Mouse (Mus musculus) kidney, adult 2 months (tissue): ENCODE data around the gene Lrrfip2. TPM values are rescaled to one million over a fixed set of nuclear protein-coding genes. Genes with fewer than 3 reads are reported as not detected.
A peak's percentile ranks its signal among the peaks of the same experiment; 100 is the strongest.

ENCODE experiments used
- DNase-seq: peaks from one replicate; pipeline ENCODE4 v3.0.0; 2021
- H3K27ac ChIP-seq: fragments of 200-500 bp; 2 replicates; pipeline ENCODE4 v1.5.1; 2012; ENCODE audit warnings: low read depth, low read length, control low read depth, inconsistent platforms; ENCODE audit not compliant: insufficient read depth
- H3K27me3 ChIP-seq: fragments of 200-500 bp; replicated peaks from 2 replicates; pipeline ENCODE4 v1.6.1; 2012; ENCODE audit warnings: mild to moderate bottlenecking, moderate library complexity, low read length, inconsistent platforms; ENCODE audit not compliant: control insufficient read depth, insufficient read depth
- H3K36me3 ChIP-seq: fragments of 200-500 bp; 2 replicates; pipeline ENCODE4 v1.6.1; 2012; ENCODE audit warnings: mild to moderate bottlenecking, moderate library complexity, low read length, inconsistent platforms; ENCODE audit not compliant: control insufficient read depth, insufficient read depth
- H3K4me1 ChIP-seq: fragments of 200-500 bp; 2 replicates; pipeline ENCODE4 v1.6.1; 2011; ENCODE audit warnings: low read length; ENCODE audit not compliant: control insufficient read depth, insufficient read depth
- H3K4me3 ChIP-seq: fragments of 200-500 bp; 2 replicates; pipeline ENCODE4 v1.5.1; 2011; ENCODE audit warnings: mild to moderate bottlenecking, low read depth, low read length, control low read depth; ENCODE audit not compliant: insufficient read depth
- CTCF ChIP-seq: fragments of 200-500 bp; conservative IDR thresholded peaks from 2 replicates; pipeline ENCODE4 v1.5.1; 2011; ENCODE audit warnings: low read depth, mild to moderate bottlenecking, control low read depth, low read length, moderate library complexity, mixed read lengths; ENCODE audit not compliant: insufficient read depth, insufficient read length
- POLR2A ChIP-seq: fragments of 200-500 bp; IDR thresholded peaks from one replicate; pipeline ENCODE4 v1.6.1; 2011; ENCODE audit warnings: low read depth, low read length, control low read depth
- WGBS: fragments of 180-500 bp; shearing (Covaris S2); methylation state at CpG from one replicate; pipeline ENCODE4 v1.1.7; 2018; 5-methylcytosine and 5-hydroxymethylcytosine counted together
- polyA plus RNA-seq: library from polyadenylated mRNA; depleted of rRNA; stranded (reverse); fragments of >200 nt; gene quantifications from 2 replicates; pipeline ENCODE4 v1.2.3, GENCODE M21; 2012

Lrrfip2 gene
- polyA plus RNA-seq, 1 experiment: 12.7 TPM

- WGBS: 82% methylated on average over 6 of the region's 6 CpGs
- TF ChIP-seq POLR2A: no peak
- TF ChIP-seq CTCF: no peak
Measured at GRCm38 (mm10) chr9:111086137-111086536, 31.3 kb upstream of the Lrrfip2 start.

DNA sequence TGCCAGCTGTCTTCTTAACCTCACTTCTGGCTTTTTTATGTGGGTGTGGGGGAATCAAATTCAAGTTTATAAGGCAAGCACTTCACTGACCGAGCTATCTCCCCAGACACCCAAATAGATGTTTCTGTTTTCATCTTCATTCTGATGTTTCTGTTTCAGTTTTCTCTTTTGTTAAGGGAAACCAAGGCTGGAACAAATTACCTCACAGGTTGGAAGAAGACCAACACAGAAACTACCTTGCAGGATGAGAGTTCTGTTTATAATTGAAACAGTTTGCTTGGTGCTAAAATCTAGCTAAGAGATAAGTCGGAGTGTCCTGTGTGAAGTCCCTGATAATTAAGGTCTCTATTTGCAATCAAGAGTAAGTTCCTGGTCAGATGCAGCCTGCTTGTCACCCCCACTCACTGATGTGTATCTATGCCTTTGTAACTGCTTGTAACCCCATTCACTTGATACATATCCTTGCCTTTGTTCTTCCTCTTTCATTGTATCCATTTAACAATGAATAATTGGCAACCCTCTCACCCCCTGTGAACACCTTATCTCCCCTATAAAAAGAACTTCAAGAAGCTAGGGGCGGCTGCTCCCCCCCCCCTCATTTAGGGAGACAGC is 30.3 kb upstream of the Lrrfip2 start:
- TF ChIP-seq POLR2A (no peak), CTCF (no peak)
- H3K36me3 ChIP-seq: no peaks in the 10 kb centered on the region
- H3K4me3 ChIP-seq: no peak overlapping the region
- H3K27ac ChIP-seq: no peak overlapping the region
- H3K27me3 ChIP-seq: no peaks in the 10 kb centered on the region
- 73% methylated on average over 3 of the region's 3 CpGs for WGBS
- H3K4me1 ChIP-seq: no peaks in the 10 kb centered on the region
- no peak for DNase-seq

More at GRCm38 (mm10) chr9:111086137-111086536, 31.3 kb upstream of the Lrrfip2 start:
- no peak overlapping the region for H3K27ac ChIP-seq
- H3K4me3 ChIP-seq: no peak overlapping the region
- H3K27me3 ChIP-seq: no peaks in the 10 kb centered on the region
- no peaks in the 10 kb centered on the region for H3K4me1 ChIP-seq
- H3K36me3 ChIP-seq: no peaks in the 10 kb centered on the region
- DNase-seq: no peak

DNA sequence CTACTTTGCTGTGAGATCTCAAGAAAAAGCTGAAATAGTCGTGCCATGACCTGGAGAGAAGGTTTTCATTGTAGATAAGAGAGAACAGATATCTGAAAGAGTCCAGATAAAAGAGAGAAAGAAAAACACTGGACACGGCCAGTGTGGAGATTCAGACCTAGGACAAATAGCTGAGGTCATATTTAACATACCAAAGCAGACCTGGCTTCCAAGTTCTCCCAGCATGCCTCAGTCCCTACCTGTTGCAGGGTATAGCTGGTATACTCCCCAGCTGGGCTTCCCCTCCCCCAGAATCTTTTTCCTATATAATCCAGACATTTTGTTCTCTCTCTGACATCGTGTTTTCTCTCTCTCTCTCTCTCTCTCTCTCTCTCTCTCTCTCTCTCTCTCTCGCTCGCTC is 29.4 kb upstream of the Lrrfip2 start:
- no peaks in the 10 kb centered on the region for H3K27me3 ChIP-seq
- TF ChIP-seq POLR2A (no peak), CTCF (no peak)
- no peak for DNase-seq
- H3K4me1 ChIP-seq: no peaks in the 10 kb centered on the region
- 32% methylated on average over 5 of the region's 5 CpGs for WGBS
- no peaks in the 10 kb centered on the region for H3K36me3 ChIP-seq
- H3K4me3 ChIP-seq: no peak overlapping the region
- H3K27ac ChIP-seq: no peak overlapping the region

- H3K27ac ChIP-seq: no peak overlapping the region
- no peak for DNase-seq
- H3K4me1 ChIP-seq: no peaks in the 10 kb centered on the region
- WGBS: 64% methylated on average over 7 of the region's 7 CpGs
- H3K4me3 ChIP-seq: no peak overlapping the region
- TF ChIP-seq POLR2A (no peak), CTCF (no peak)
- H3K27me3 ChIP-seq: no peaks in the 10 kb centered on the region
- no peaks in the 10 kb centered on the region for H3K36me3 ChIP-seq
Measured at GRCm38 (mm10) chr9:111088886-111089285, 28.5 kb upstream of the Lrrfip2 start.

GRCm38 (mm10) chr9:111092657-111093056 is 24.7 kb upstream of the Lrrfip2 start:
- Histone ChIP-seq H3K4me1 (peaks cover 11% of the 10 kb centered on the region), H3K36me3 (no peaks in the 10 kb centered on the region), H3K4me3 (no peak overlapping the region), H3K27ac (no peak overlapping the region), H3K27me3 (no peaks in the 10 kb centered on the region)
- TF ChIP-seq POLR2A: no peak
- no peak for TF ChIP-seq CTCF
- WGBS: 72% methylated on average over 9 of the region's 9 CpGs
- no peak for DNase-seq

DNA sequence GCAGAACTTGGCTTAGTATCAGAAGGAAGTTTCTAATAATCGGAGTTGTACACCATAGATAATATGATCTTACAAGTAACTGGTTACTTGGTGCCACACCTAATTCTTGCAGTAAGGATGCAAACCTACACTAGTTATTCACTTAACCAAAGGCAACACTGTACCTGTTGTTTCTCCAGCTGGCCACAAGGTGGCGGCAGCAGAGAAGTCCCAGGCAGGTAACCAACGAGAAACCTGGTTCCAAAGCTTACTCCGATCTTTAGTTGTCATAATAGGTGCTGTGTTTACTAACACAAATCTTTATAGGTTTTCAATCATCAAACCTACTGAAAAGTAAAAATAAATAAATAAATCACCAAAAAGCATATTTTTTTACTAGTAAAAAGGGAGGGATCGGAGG is 24.3 kb upstream of the Lrrfip2 start:
- Histone ChIP-seq H3K36me3 (no peaks in the 10 kb centered on the region), H3K27me3 (no peaks in the 10 kb centered on the region), H3K27ac (no peak overlapping the region), H3K4me1 (peaks cover 11% of the 10 kb centered on the region), H3K4me3 (no peak overlapping the region)
- TF ChIP-seq POLR2A: no peak
- peak; percentile 96 for TF ChIP-seq CTCF
- peak; percentile 79 for DNase-seq
- WGBS: 29% methylated on average over 5 of the region's 5 CpGs

- TF ChIP-seq CTCF: no peak
- peak overlapping the region; percentile 71 for H3K27ac ChIP-seq
Measured at GRCm38 (mm10) chr9:111094626-111095025, 22.8 kb upstream of the Lrrfip2 start.

DNA sequence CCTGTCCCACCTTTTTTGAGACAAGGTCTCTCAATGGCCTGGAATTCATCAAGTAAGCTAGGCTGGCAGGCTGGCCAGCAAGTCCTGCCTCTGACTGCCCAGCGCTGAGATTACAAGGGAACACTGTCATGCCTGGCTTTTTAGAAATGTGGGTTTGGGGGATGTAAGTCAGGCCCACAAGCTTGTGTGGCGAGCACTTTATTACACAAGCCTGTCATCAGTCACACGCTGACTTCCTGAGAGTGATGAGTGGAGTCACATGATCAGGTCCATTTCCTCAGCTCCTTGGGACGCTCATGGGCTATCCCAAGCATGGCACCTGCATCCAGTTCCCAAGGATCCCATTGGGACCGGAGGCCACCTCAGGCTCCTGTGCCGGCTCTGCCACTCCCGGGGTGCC is 21.7 kb upstream of the Lrrfip2 start:
- no peak for DNase-seq
- H3K27me3 ChIP-seq: no peaks in the 10 kb centered on the region
- 77% methylated on average over 7 of the region's 7 CpGs for WGBS
- no peak overlapping the region for H3K27ac ChIP-seq
- no peaks in the 10 kb centered on the region for H3K36me3 ChIP-seq
- TF ChIP-seq CTCF: no peak
- no peak for TF ChIP-seq POLR2A
- H3K4me3 ChIP-seq: no peak overlapping the region
- peaks cover 11% of the 10 kb centered on the region for H3K4me1 ChIP-seq

More at GRCm38 (mm10) chr9:111094626-111095025, 22.8 kb upstream of the Lrrfip2 start:
- Histone ChIP-seq H3K4me3 (no peak overlapping the region), H3K27me3 (no peaks in the 10 kb centered on the region), H3K4me1 (peaks cover 11% of the 10 kb centered on the region), H3K36me3 (no peaks in the 10 kb centered on the region)
- 28% methylated on average over 5 of the region's 5 CpGs for WGBS
- DNase-seq: peak; percentile 33
